Mouse (Mus musculus): ENCODE data around the gene Mpnd. TPM values are rescaled to one million over a fixed set of nuclear protein-coding genes. Genes with fewer than 3 reads are reported as not detected.
"Not testable (repeated sequence)": the region's sequence is repeated elsewhere in the genome, so short reads cannot be mapped to it uniquely, and the experiment has no call there.

Mpnd gene
- polyA plus RNA-seq, 1 experiment from 2014 or later: 127 TPM

DNA sequence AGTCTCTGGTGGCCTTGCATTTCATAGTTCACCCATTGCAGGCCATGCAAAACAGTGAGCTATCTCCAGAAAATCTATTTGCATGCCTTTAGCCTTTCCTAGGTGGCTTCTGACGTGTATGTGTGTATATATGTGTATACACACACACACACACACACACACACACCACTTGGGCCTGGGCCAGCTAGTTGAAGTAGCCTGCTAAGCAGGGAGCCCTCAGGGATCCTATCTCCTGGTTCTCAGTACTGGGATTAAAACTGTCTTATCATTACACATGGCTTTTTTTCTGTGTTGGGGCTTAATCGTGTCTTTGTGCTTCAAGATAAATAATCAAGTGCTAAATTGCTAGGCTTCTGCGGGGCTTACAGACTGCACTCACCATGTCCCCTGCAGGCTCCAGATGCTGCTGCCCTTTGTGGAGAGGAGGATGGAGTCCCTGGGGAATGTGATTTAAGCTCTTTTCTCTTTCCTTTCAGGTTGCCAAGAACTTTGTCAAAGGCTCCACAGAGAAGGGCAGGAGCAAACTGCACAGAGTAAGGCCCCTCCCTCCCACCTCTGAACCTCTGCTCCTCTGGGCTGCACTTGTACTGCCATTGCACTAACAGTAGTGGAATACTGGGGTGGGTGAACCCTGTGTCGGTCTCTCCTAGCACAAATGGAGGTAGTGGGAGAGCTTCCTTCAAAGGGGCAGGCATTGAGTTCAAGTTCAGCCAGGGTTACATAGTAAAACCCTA, 50.6 kb downstream of the Mpnd start:
- 56% methylated on average over 4 of the region's 4 CpGs for WGBS
- DNase-seq: no peak
- H3K27me3 ChIP-seq (ENCODE audit: insufficient read depth, low read length): no peaks in the 10 kb centered on the region

DNA sequence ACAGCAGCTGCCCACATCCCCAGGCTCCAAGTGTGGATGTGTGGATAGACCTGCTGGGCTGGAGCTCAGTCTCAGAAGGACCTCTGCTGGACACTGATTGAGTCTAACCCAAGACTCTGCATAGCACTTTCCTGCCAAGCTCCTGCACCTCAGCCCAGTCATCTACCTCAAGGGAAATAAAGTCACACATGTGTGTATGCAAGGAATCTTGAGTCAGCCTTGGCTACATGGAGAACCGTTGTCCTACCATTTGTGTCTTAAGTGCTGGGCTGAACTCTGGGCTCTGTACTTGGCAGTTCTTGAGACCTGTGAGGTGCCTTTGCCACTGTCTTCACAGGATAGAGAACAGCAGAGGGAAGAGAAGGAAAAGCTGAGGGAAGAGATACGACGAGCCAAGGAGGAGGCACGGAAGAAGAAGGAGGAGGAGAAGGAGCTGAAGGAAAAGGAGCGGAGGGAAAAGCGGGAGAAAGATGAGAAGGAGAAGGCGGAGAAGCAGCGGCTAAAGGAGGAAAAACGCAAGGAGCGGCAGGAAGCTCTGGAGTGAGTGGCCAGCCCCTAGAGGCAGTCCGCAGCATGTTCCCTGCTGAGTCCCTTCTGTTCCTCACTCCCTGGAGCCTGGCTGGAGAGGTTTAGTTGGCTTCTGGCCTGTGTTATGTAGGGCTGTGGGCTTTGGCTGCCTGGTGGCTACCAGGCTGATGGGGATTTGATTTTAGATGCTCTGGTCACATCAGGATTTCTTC, 52.0 kb downstream of the Mpnd start:
- H3K9ac ChIP-seq: no peak overlapping the region
- no peaks in the 10 kb centered on the region for H3K9me3 ChIP-seq (ENCODE audit: low read depth, low read length)
- no peaks in the 10 kb centered on the region for H3K27me3 ChIP-seq (ENCODE audit: insufficient read depth, low read length)
- no peaks in the 10 kb centered on the region for H3K4me1 ChIP-seq (ENCODE audit: insufficient read depth)
- no peak overlapping the region for H3K4me3 ChIP-seq (ENCODE audit: low read depth, low read length)
- no peak for ATAC-seq (ENCODE audit: insufficient read depth)
- no peak overlapping the region for H3K4me2 ChIP-seq
- no peak for DNase-seq
- TF ChIP-seq CTCF (IDR thresholded peaks at IDR 0.05; ENCODE audit: low read depth): no peak
- peaks cover 84% of the 10 kb centered on the region for H3K36me3 ChIP-seq (ENCODE audit: insufficient read depth)
- H3K27ac ChIP-seq (ENCODE audit: low read depth): no peak overlapping the region
- WGBS: 77% methylated on average over 11 of the region's 11 CpGs

More for the DNA sequence above, 50.6 kb downstream of the Mpnd start:
- H3K9me3 ChIP-seq (ENCODE audit: low read depth, low read length): no peaks in the 10 kb centered on the region
- no peaks in the 10 kb centered on the region for H3K4me1 ChIP-seq (ENCODE audit: insufficient read depth)
- no peak overlapping the region for H3K4me3 ChIP-seq (ENCODE audit: low read depth, low read length)
- ATAC-seq (ENCODE audit: insufficient read depth): no peak
- H3K36me3 ChIP-seq (ENCODE audit: insufficient read depth): peaks cover 84% of the 10 kb centered on the region
- H3K4me2 ChIP-seq: no peak overlapping the region
- no peak overlapping the region for H3K27ac ChIP-seq (ENCODE audit: low read depth)
- H3K9ac ChIP-seq: no peak overlapping the region; the same call in 1 of the 2 replicates
- no peak for TF ChIP-seq CTCF (IDR thresholded peaks at IDR 0.05; ENCODE audit: low read depth)

DNA sequence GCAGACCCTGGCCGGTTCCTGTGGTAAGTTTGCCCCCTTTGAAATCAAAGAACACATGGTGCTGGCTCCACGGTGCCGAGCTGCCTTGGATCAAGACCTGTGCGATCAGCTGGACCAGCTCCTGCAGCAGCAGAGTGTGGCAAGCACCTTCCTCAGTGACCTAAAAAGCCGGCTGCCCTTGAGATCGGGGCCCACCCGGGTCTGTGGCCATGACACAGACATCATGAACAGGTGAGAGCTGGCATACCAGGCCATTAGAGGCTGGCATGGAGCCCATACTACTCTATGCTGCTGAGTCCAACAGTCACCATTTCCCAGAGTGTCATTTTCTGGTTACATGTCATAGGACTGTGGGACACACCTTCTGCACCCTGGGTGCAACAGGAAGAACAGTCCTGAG, 56.6 kb downstream of the Mpnd start:
- WGBS: 89% methylated on average over 7 of the region's 7 CpGs
- ATAC-seq (ENCODE audit: insufficient read depth) (no peak), DNase-seq (no peak)
- Histone ChIP-seq H3K4me1 (ENCODE audit: insufficient read depth) (no peaks in the 10 kb centered on the region), H3K27me3 (ENCODE audit: insufficient read depth, low read length) (no peaks in the 10 kb centered on the region), H3K4me3 (ENCODE audit: low read depth, low read length) (no peak overlapping the region), H3K9ac (no peak overlapping the region), H3K27ac (ENCODE audit: low read depth) (no peak overlapping the region), H3K9me3 (ENCODE audit: low read depth, low read length) (no peaks in the 10 kb centered on the region), H3K36me3 (ENCODE audit: insufficient read depth) (peaks cover 97% of the 10 kb centered on the region), H3K4me2 (no peak overlapping the region)
- no peak for TF ChIP-seq CTCF (IDR thresholded peaks at IDR 0.05; ENCODE audit: low read depth)

DNA sequence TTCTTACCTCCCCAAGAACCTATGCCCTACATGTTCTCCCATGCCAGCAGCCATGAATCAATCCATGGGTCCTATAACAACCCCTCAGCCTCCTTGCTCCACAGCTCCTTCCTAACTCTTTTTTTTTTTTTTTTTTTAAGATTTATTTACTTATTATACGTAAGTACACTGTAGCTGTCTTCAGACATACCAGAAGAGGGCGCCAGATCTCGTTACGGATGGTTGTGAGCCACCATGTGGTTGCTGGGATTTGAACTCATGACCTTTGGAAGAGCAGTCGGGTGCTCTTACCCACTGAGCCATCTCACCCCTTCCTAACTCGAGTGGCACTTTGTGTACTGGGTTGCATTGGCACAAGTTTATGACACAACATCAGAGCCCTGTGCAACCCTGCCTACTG, 60.2 kb downstream of the Mpnd start:
- peaks cover 99% of the 10 kb centered on the region for H3K36me3 ChIP-seq (ENCODE audit: insufficient read depth)
- H3K27me3 ChIP-seq (ENCODE audit: insufficient read depth, low read length); H3K9ac ChIP-seq; H3K9me3 ChIP-seq (ENCODE audit: low read depth, low read length); H3K4me1 ChIP-seq (ENCODE audit: insufficient read depth); H3K27ac ChIP-seq (ENCODE audit: low read depth); ATAC-seq (ENCODE audit: insufficient read depth); H3K4me3 ChIP-seq (ENCODE audit: low read depth, low read length); H3K4me2 ChIP-seq; DNase-seq: not testable (repeated sequence)
- WGBS: 78% methylated on average over 6 of the region's 6 CpGs
- TF ChIP-seq CTCF (IDR thresholded peaks at IDR 0.05; ENCODE audit: low read depth): 0 out of 2 replicates have a peak, but pooled peaks have one; percentile 15

Other genes starting within 250 kb of the Mpnd start
- 9.9 and 11.5 TPM in 2 replicates for gene Zfp119a, start 126.8 kb upstream of the Mpnd start, polyA plus RNA-seq (2014; fragmentation: Nextera tagmentation; extraction: Ambion mirVana)
- gene Zfp959, start 113.6 kb upstream of the Mpnd start, polyA plus RNA-seq (2014; fragmentation: Nextera tagmentation; extraction: Ambion mirVana): 13.3 and 16.4 TPM in 2 replicates
- 5.1 and 5.4 TPM in 2 replicates for gene Zfp119b, start 56.2 kb upstream of the Mpnd start, polyA plus RNA-seq (2014; fragmentation: Nextera tagmentation; extraction: Ambion mirVana)
- gene Ebi3, start 53.1 kb upstream of the Mpnd start, polyA plus RNA-seq (2014; fragmentation: Nextera tagmentation; extraction: Ambion mirVana): 0.84 and 1.7 TPM in 2 replicates
- gene Yju2, start 46.6 kb upstream of the Mpnd start, polyA plus RNA-seq (2014; fragmentation: Nextera tagmentation; extraction: Ambion mirVana): 21.8 and 22.0 TPM in 2 replicates
- 11.4 and 12.0 TPM in 2 replicates for gene Shd, start 35.2 kb upstream of the Mpnd start, polyA plus RNA-seq (2014; fragmentation: Nextera tagmentation; extraction: Ambion mirVana)
- 6.6 and 11.5 TPM in 2 replicates for gene Fsd1, start 19.2 kb upstream of the Mpnd start, polyA plus RNA-seq (2014; fragmentation: Nextera tagmentation; extraction: Ambion mirVana)
- gene Stap2, start 127 bp upstream of the Mpnd start, polyA plus RNA-seq (2014; fragmentation: Nextera tagmentation; extraction: Ambion mirVana): 14.4 and 14.9 TPM in 2 replicates
- gene Sh3gl1, start 30.9 kb downstream of the Mpnd start, polyA plus RNA-seq (2014; fragmentation: Nextera tagmentation; extraction: Ambion mirVana): 154 and 160 TPM in 2 replicates
- 28.0 and 30.4 TPM in 2 replicates for gene Chaf1a, start 34.7 kb downstream of the Mpnd start, polyA plus RNA-seq (2014; fragmentation: Nextera tagmentation; extraction: Ambion mirVana)
- 30.5 and 31.3 TPM in 2 replicates for gene Ubxn6, start 69.3 kb downstream of the Mpnd start, polyA plus RNA-seq (2014; fragmentation: Nextera tagmentation; extraction: Ambion mirVana)
- 96.2 and 111 TPM in 2 replicates for gene Hdgfl2, start 73.9 kb downstream of the Mpnd start, polyA plus RNA-seq (2014; fragmentation: Nextera tagmentation; extraction: Ambion mirVana)
- 0.12 and 0.28 TPM in 2 replicates for gene Plin4, start 104.1 kb downstream of the Mpnd start, polyA plus RNA-seq (2014; fragmentation: Nextera tagmentation; extraction: Ambion mirVana)
- gene Plin5, start 111.9 kb downstream of the Mpnd start, polyA plus RNA-seq (2014; fragmentation: Nextera tagmentation; extraction: Ambion mirVana): 0.34 and 0.86 TPM in 2 replicates
- gene Lrg1, start 116.3 kb downstream of the Mpnd start, polyA plus RNA-seq (2014; fragmentation: Nextera tagmentation; extraction: Ambion mirVana): 0.17 TPM in 1 of 2 replicates, not detected in the other
- gene Sema6b, start 134.6 kb downstream of the Mpnd start, polyA plus RNA-seq (2014; fragmentation: Nextera tagmentation; extraction: Ambion mirVana): 1.7 and 1.8 TPM in 2 replicates
- 14.5 and 16.2 TPM in 2 replicates for gene Tnfaip8l1, start 156.8 kb downstream of the Mpnd start, polyA plus RNA-seq (2014; fragmentation: Nextera tagmentation; extraction: Ambion mirVana)
- gene Mydgf, start 178.2 kb downstream of the Mpnd start, polyA plus RNA-seq (2014; fragmentation: Nextera tagmentation; extraction: Ambion mirVana): 93.0 and 95.3 TPM in 2 replicates
- 37.9 and 41.3 TPM in 2 replicates for gene Dpp9, start 213.2 kb downstream of the Mpnd start, polyA plus RNA-seq (2014; fragmentation: Nextera tagmentation; extraction: Ambion mirVana)

Data from lung, embryonic 14.5 days (tissue).